Mouse (Mus musculus) adrenal gland, adult (tissue): Measurements from ENCODE around the gene Myocos.
"Not testable (repeated sequence)": the region's sequence is repeated elsewhere in the genome, so short reads cannot be mapped to it uniquely, and the experiment has no call there.

ENCODE experiments used
- DNase-seq, 2 experiments: peaks; one replicate each; pipeline ENCODE4 v3.0.0; 2022 to 2023; ENCODE audit warnings: low spot score in 1 of 2; ENCODE audit not compliant: inconsistent age in 2 of 2

Gene Myocos

GRCm38 (mm10) chr1:162658119-162658518, at the start of gene Myocos:
TSS of gene Myocos (minus strand) at chr1:162658219.
- no peak for DNase-seq

GRCm38 (mm10) chr1:162700389-162701066, 42.5 kb upstream of the Myocos start:
- no peak for DNase-seq

GRCm38 (mm10) chr1:162697866-162698265, 39.8 kb upstream of the Myocos start:
- no peak for DNase-seq

- no peak for DNase-seq
These were observed 35.7 kb upstream of the Myocos start for GRCm38 (mm10) chr1:162693721-162694120.

- peak; percentile 11 to 60 for DNase-seq
These were observed 7.6 kb upstream of the Myocos start for GRCm38 (mm10) chr1:162665486-162666174.

GRCm38 (mm10) chr1:162664826-162665475, 6.9 kb upstream of the Myocos start:
- DNase-seq: peak; percentile 70 to 91

- peak; percentile 47 to 80 for DNase-seq
These were observed 2.3 kb upstream of the Myocos start for GRCm38 (mm10) chr1:162660276-162660860.

GRCm38 (mm10) chr1:162648416-162648815, 9.6 kb downstream of the Myocos start:
- DNase-seq: no peak

- DNase-seq: peak in 1 of 2 experiments; percentile 15
These were observed 11.8 kb downstream of the Myocos start for GRCm38 (mm10) chr1:162646083-162646686.

- peak in 1 of 2 experiments; percentile 72 for DNase-seq
These were observed 14.3 kb downstream of the Myocos start for GRCm38 (mm10) chr1:162643752-162644151.

- no peak for DNase-seq
These were observed 15.4 kb downstream of the Myocos start for GRCm38 (mm10) chr1:162642591-162642990.

GRCm38 (mm10) chr1:162639861-162640260, 18.2 kb downstream of the Myocos start:
- no peak for DNase-seq

- no peak for DNase-seq
These were observed 18.8 kb downstream of the Myocos start, which contains the start of gene Myoc for GRCm38 (mm10) chr1:162639051-162639750. TSS of gene Myoc (plus strand) at chr1:162639155.

- no peak for DNase-seq
These were observed 19.5 kb downstream of the Myocos start for GRCm38 (mm10) chr1:162638535-162638934.

GRCm38 (mm10) chr1:162636516-162636915, 21.5 kb downstream of the Myocos start:
- no peak for DNase-seq

GRCm38 (mm10) chr1:162635291-162635931, 22.6 kb downstream of the Myocos start:
- not testable (repeated sequence) for DNase-seq

- DNase-seq: not testable (repeated sequence)
These were observed 29.7 kb downstream of the Myocos start for GRCm38 (mm10) chr1:162628326-162628725.

- DNase-seq: not testable (repeated sequence)
These were observed 30.2 kb downstream of the Myocos start for GRCm38 (mm10) chr1:162627821-162628220.

GRCm38 (mm10) chr1:162625229-162625628, 32.8 kb downstream of the Myocos start:
- DNase-seq: no peak

- no peak for DNase-seq
These were observed 34.1 kb downstream of the Myocos start for GRCm38 (mm10) chr1:162623895-162624294.
